Mouse (Mus musculus) cerebellum, adult 2 months (tissue): ENCODE measurements around the gene Hoxa2.

Experiments used
- CTCF ChIP-seq: fragments of 200-500 bp; IDR thresholded peaks from 2 replicates; pipeline ENCODE4 v1.5.1; 2011; ENCODE audit warnings: low read depth, mild to moderate bottlenecking, control low read depth, low read length, moderate library complexity, borderline replicate concordance; ENCODE audit not compliant: insufficient read depth
- POLR2A ChIP-seq: fragments of 200-500 bp; IDR thresholded peaks from 2 replicates; pipeline ENCODE4 v1.6.1; 2011; ENCODE audit warnings: low read length, control low read depth, borderline replicate concordance; ENCODE audit not compliant: insufficient read depth

DNA sequence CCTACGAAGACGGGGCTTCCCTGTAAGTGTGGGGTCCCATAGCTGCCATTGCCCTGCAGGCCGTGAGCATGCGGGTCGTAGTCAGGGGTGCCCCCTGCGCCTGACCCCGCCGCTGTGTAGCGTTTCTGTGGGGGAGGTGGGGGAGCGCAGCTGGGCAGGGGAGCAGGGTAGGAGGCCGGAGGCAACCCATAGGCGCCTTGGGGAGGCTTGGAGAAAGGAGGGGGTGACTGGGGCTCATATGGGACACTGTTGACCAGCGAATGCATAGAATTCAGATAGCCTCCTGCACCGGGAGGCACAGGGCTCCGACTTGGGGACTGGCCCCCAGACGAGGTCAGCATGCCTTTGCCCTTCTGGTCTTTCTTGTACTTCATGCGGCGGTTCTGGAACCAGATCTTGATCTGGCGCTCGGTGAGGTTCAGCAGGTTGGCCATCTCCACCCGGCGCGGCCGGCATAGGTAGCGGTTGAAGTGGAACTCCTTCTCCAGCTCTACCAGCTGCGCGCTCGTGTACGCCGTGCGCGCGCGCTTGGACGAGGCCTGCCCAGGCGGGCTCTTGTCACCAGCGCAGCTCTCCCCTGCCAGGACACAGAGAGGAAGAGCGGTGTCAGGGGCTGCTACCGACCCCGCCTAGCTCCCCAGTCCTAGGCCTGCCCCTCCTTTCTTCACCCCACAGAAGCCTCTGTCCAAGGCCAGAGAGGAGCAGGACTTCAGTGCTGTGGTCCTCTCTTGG is 5.7 kb upstream of the Hoxa2 start:
- TF ChIP-seq CTCF (no peak), POLR2A (no peak)
